Mouse (Mus musculus): ENCODE results near the gene Mterf1a. TPM values are rescaled to one million over a fixed set of nuclear protein-coding genes. Genes with fewer than 3 reads are reported as not detected.
"Not testable (repeated sequence)": the region's sequence is repeated elsewhere in the genome, so short reads cannot be mapped to it uniquely, and the experiment has no call there.

The Mterf1a gene
- polyA plus RNA-seq, 1 experiment from 2014 or later: 9.4 TPM

- Histone ChIP-seq H3K4me3 (no peak overlapping the region), H3K27me3 (ENCODE audit: low read depth, poor library complexity, severe bottlenecking) (no peaks in the 10 kb centered on the region), H3K9me3 (replicated peaks) (no peaks in the 10 kb centered on the region), H3K27ac (no peak overlapping the region), H3K36me3 (no peaks in the 10 kb centered on the region), H3K4me1 (peaks cover 33% of the 10 kb centered on the region)
- 45% methylated on average over 4 of the region's 4 CpGs for WGBS
- no peak for DNase-seq (ENCODE audit: low spot score)
Observed at GRCm38 (mm10) chr5:3926666-3927065, 32.9 kb upstream of the Mterf1a start.

GRCm38 (mm10) chr5:3922350-3922749 is 28.6 kb upstream of the Mterf1a start:
- Histone ChIP-seq H3K4me3 (no peak overlapping the region), H3K9me3 (replicated peaks) (no peaks in the 10 kb centered on the region), H3K36me3 (no peaks in the 10 kb centered on the region), H3K27ac (no peak overlapping the region), H3K27me3 (ENCODE audit: low read depth, poor library complexity, severe bottlenecking) (no peaks in the 10 kb centered on the region), H3K4me1 (peaks cover 4% of the 10 kb centered on the region; the same call in 1 of the 2 replicates)
- no peak for DNase-seq (ENCODE audit: low spot score)
- WGBS: 91% methylated on average over 2 of the region's 2 CpGs

- H3K27me3 ChIP-seq (ENCODE audit: low read depth, poor library complexity, severe bottlenecking): no peaks in the 10 kb centered on the region
- no peak overlapping the region for H3K27ac ChIP-seq
- no peaks in the 10 kb centered on the region for H3K36me3 ChIP-seq
- 70% methylated on average over 2 of the region's 2 CpGs for WGBS
- H3K9me3 ChIP-seq (replicated peaks): no peaks in the 10 kb centered on the region
- no peak for DNase-seq (ENCODE audit: low spot score)
- no peaks in the 10 kb centered on the region for H3K4me1 ChIP-seq
- no peak overlapping the region for H3K4me3 ChIP-seq
Observed at GRCm38 (mm10) chr5:3905471-3905870, 11.7 kb upstream of the Mterf1a start.

- not testable (repeated sequence) for H3K9me3 ChIP-seq (replicated peaks); H3K27ac ChIP-seq; H3K4me3 ChIP-seq; H3K36me3 ChIP-seq; H3K4me1 ChIP-seq; H3K27me3 ChIP-seq (ENCODE audit: low read depth, poor library complexity, severe bottlenecking); DNase-seq (ENCODE audit: low spot score)
- WGBS: 91% methylated on average over 4 of the region's 4 CpGs
Observed at GRCm38 (mm10) chr5:3894294-3894619, 524 bp upstream of the Mterf1a start.

- no peaks in the 10 kb centered on the region for H3K27me3 ChIP-seq (ENCODE audit: low read depth, poor library complexity, severe bottlenecking)
- no peak overlapping the region for H3K27ac ChIP-seq
- H3K4me3 ChIP-seq: no peak overlapping the region
- H3K4me1 ChIP-seq: peaks cover 6% of the 10 kb centered on the region; the same call in 1 of the 2 replicates
- H3K9me3 ChIP-seq (replicated peaks): no peaks in the 10 kb centered on the region
- DNase-seq (ENCODE audit: low spot score): no peak
- H3K36me3 ChIP-seq: no peaks in the 10 kb centered on the region
Observed at GRCm38 (mm10) chr5:3889201-3889600, 4.5 kb downstream of the Mterf1a start.

- H3K27me3 ChIP-seq (ENCODE audit: low read depth, poor library complexity, severe bottlenecking); H3K4me3 ChIP-seq; H3K4me1 ChIP-seq; DNase-seq (ENCODE audit: low spot score); H3K9me3 ChIP-seq (replicated peaks); H3K27ac ChIP-seq; H3K36me3 ChIP-seq: not testable (repeated sequence)
- 83% methylated on average over 7 of the region's 7 CpGs for WGBS
Observed at GRCm38 (mm10) chr5:3886862-3887261, 6.9 kb downstream of the Mterf1a start.

- H3K27ac ChIP-seq: no peak overlapping the region
- no peaks in the 10 kb centered on the region for H3K36me3 ChIP-seq
- H3K4me3 ChIP-seq: no peak overlapping the region
- 90% methylated on average over 3 of the region's 3 CpGs for WGBS
- no peaks in the 10 kb centered on the region for H3K4me1 ChIP-seq
- no peaks in the 10 kb centered on the region for H3K27me3 ChIP-seq (ENCODE audit: low read depth, poor library complexity, severe bottlenecking)
- DNase-seq (ENCODE audit: low spot score): no peak
- no peaks in the 10 kb centered on the region for H3K9me3 ChIP-seq (replicated peaks)
Observed at GRCm38 (mm10) chr5:3873485-3873884, 20.2 kb downstream of the Mterf1a start.

- DNase-seq (ENCODE audit: low spot score): no peak
- no peaks in the 10 kb centered on the region for H3K36me3 ChIP-seq
- WGBS: 77% methylated on average over 1 of the region's 1 CpGs
Observed at GRCm38 (mm10) chr5:3872348-3872747, 21.4 kb downstream of the Mterf1a start.

GRCm38 (mm10) chr5:3870161-3870560 is 23.6 kb downstream of the Mterf1a start:
- Histone ChIP-seq H3K4me3 (no peak overlapping the region), H3K4me1 (no peaks in the 10 kb centered on the region), H3K27ac (no peak overlapping the region), H3K27me3 (ENCODE audit: low read depth, poor library complexity, severe bottlenecking) (no peaks in the 10 kb centered on the region), H3K36me3 (no peaks in the 10 kb centered on the region), H3K9me3 (replicated peaks) (no peaks in the 10 kb centered on the region)
- no peak for DNase-seq (ENCODE audit: low spot score)
- WGBS: 76% methylated on average over 4 of the region's 4 CpGs

More at GRCm38 (mm10) chr5:3872348-3872747, 21.4 kb downstream of the Mterf1a start:
- Histone ChIP-seq H3K27ac (no peak overlapping the region), H3K9me3 (replicated peaks) (no peaks in the 10 kb centered on the region), H3K4me3 (no peak overlapping the region), H3K4me1 (no peaks in the 10 kb centered on the region), H3K27me3 (ENCODE audit: low read depth, poor library complexity, severe bottlenecking) (no peaks in the 10 kb centered on the region)

- peaks cover 19% of the 10 kb centered on the region; the same call in 1 of the 2 replicates for H3K36me3 ChIP-seq
- peaks cover 5% of the 10 kb centered on the region for H3K4me1 ChIP-seq
- no peaks in the 10 kb centered on the region for H3K9me3 ChIP-seq (replicated peaks)
- peak within 1 kb of the TSS; percentile 57 for H3K4me3 ChIP-seq
- no peaks in the 10 kb centered on the region for H3K27me3 ChIP-seq (ENCODE audit: low read depth, poor library complexity, severe bottlenecking)
- peak within 1 kb of the TSS; percentile 56; the same call in 1 of the 2 replicates for H3K27ac ChIP-seq
- 4% methylated on average over 24 of the region's 24 CpGs for WGBS
- peak; percentile 47 for DNase-seq (ENCODE audit: low spot score)
Observed at GRCm38 (mm10) chr5:3845026-3845425, 48.7 kb downstream of the Mterf1a start, which contains the start of gene Lrrd1. Lrrd1 (plus strand) TSS chr5:3845173.

Other genes with a start within 250 kb of the Mterf1a start
- not detected in 2 replicates for gene Tmbim7, start 242.8 kb downstream of the Mterf1a start, polyA plus RNA-seq (2016; fragmentation: Nextera tagmentation; extraction: Ambion mirVana)
- gene Gatad1, start 236.7 kb downstream of the Mterf1a start, polyA plus RNA-seq (2016; fragmentation: Nextera tagmentation; extraction: Ambion mirVana): 66.9 and 68.7 TPM in 2 replicates
- 8.0 and 9.8 TPM in 2 replicates for gene Ankib1, start 91.0 kb downstream of the Mterf1a start, polyA plus RNA-seq (2016; fragmentation: Nextera tagmentation; extraction: Ambion mirVana)
- 45.3 and 50.5 TPM in 2 replicates for gene Krit1, start 90.7 kb downstream of the Mterf1a start, polyA plus RNA-seq (2016; fragmentation: Nextera tagmentation; extraction: Ambion mirVana)
- gene Lrrd1, start 48.8 kb downstream of the Mterf1a start, polyA plus RNA-seq (2016; fragmentation: Nextera tagmentation; extraction: Ambion mirVana): 0.08 TPM in 1 of 2 replicates, not detected in the other
- gene Akap9, start 34.1 kb upstream of the Mterf1a start, polyA plus RNA-seq (2016; fragmentation: Nextera tagmentation; extraction: Ambion mirVana): 89.1 and 130 TPM in 2 replicates
- gene Cyp51, start 210.8 kb upstream of the Mterf1a start, polyA plus RNA-seq (2016; fragmentation: Nextera tagmentation; extraction: Ambion mirVana): 93.3 and 103 TPM in 2 replicates